Mouse (Mus musculus) embryonic facial prominence, embryonic 13.5 days (tissue): ENCODE measurements around the gene Myzap. TPM values are rescaled to one million over a fixed set of nuclear protein-coding genes. Genes with fewer than 3 reads are reported as not detected.

ENCODE experiments used
- ATAC-seq: fragments of 200-750 bp; cut with Nextera tagmentation; 2 replicates; pipeline ENCODE4 v1.8.0; 2017; ENCODE audit warnings: low read depth; ENCODE audit not compliant: insufficient number of reproducible peaks, insufficient read depth, low FRiP score, low TSS enrichment
- H3K27ac ChIP-seq: fragments of 300-500 bp; sonication (generic); 2 replicates; pipeline ENCODE4 v1.5.1; 2015; ENCODE audit warnings: moderate library complexity, mild to moderate bottlenecking, inconsistent platforms
- H3K27me3 ChIP-seq: fragments of 300-500 bp; sonication (generic); 2 replicates; pipeline ENCODE4 v1.6.1; 2015; ENCODE audit warnings: mild to moderate bottlenecking, inconsistent platforms
- H3K36me3 ChIP-seq: fragments of 300-500 bp; sonication (generic); 2 replicates; pipeline ENCODE4 v1.6.1; 2015; ENCODE audit warnings: mild to moderate bottlenecking, inconsistent platforms
- H3K4me1 ChIP-seq: fragments of 300-500 bp; sonication (generic); 2 replicates; pipeline ENCODE4 v1.6.1; 2015; ENCODE audit warnings: inconsistent platforms
- H3K4me2 ChIP-seq: fragments of 300-500 bp; sonication (generic); 2 replicates; pipeline ENCODE4 v1.6.1; 2015; ENCODE audit warnings: moderate library complexity, mild to moderate bottlenecking, inconsistent platforms
- H3K4me3 ChIP-seq: fragments of 300-500 bp; sonication (generic); 2 replicates; pipeline ENCODE4 v1.5.1; 2015; ENCODE audit warnings: mild to moderate bottlenecking, inconsistent platforms
- H3K9ac ChIP-seq: fragments of 300-500 bp; sonication (generic); 2 replicates; pipeline ENCODE4 v1.6.1; 2015; ENCODE audit warnings: mild to moderate bottlenecking, inconsistent platforms
- H3K9me3 ChIP-seq: fragments of 300-500 bp; sonication (generic); 2 replicates; pipeline ENCODE4 v1.6.1; 2016; ENCODE audit warnings: inconsistent platforms
- WGBS: fragments of 180-500 bp; shearing (Covaris S2); methylation state at CpG from one replicate; pipeline ENCODE4 v1.1.7; 2015; ENCODE audit warnings: mixed read lengths; 5-methylcytosine and 5-hydroxymethylcytosine counted together
- polyA plus RNA-seq: library from polyadenylated mRNA; unstranded; fragments of >200 nt; fragmentation: Nextera tagmentation; extraction: Ambion mirVana; gene quantifications from 2 replicates; pipeline ENCODE4 v1.2.1, GENCODE M21; 2015

Myzap gene
- polyA plus RNA-seq, 1 experiment from 2014 or later = 10.0 TPM

GRCm38 (mm10) chr9:71570170-71570569 is 22.0 kb downstream of the Myzap start:
- Histone ChIP-seq H3K9me3 (no peaks in the 10 kb centered on the region), H3K4me3 (no peak overlapping the region), H3K4me1 (peaks cover 23% of the 10 kb centered on the region), H3K4me2 (no peak overlapping the region), H3K36me3 (no peaks in the 10 kb centered on the region), H3K27ac (no peak overlapping the region), H3K27me3 (no peaks in the 10 kb centered on the region), H3K9ac (no peak overlapping the region)
- 66% methylated on average over 7 of the region's 7 CpGs for WGBS
- ATAC-seq = no peak

- Histone ChIP-seq H3K9me3 (no peaks in the 10 kb centered on the region), H3K4me3 (no peak overlapping the region), H3K4me1 (peaks cover 23% of the 10 kb centered on the region), H3K4me2 (no peak overlapping the region), H3K9ac (no peak overlapping the region), H3K27ac (no peak overlapping the region), H3K36me3 (no peaks in the 10 kb centered on the region), H3K27me3 (no peaks in the 10 kb centered on the region)
- WGBS = 33% methylated on average over 5 of the region's 5 CpGs
- ATAC-seq = no peak
Observed at GRCm38 (mm10) chr9:71568323-71568942, 23.7 kb downstream of the Myzap start.

GRCm38 (mm10) chr9:71567391-71567790 is 24.8 kb downstream of the Myzap start:
- Histone ChIP-seq H3K9me3 (no peaks in the 10 kb centered on the region), H3K4me2 (no peak overlapping the region), H3K27ac (no peak overlapping the region), H3K36me3 (no peaks in the 10 kb centered on the region), H3K27me3 (no peaks in the 10 kb centered on the region), H3K9ac (no peak overlapping the region), H3K4me3 (no peak overlapping the region), H3K4me1 (peaks cover 23% of the 10 kb centered on the region)
- no peak for ATAC-seq
- 72% methylated on average over 3 of the region's 3 CpGs for WGBS

GRCm38 (mm10) chr9:71566763-71567162 is 25.4 kb downstream of the Myzap start:
- no peak overlapping the region for H3K9ac ChIP-seq
- no peak overlapping the region for H3K4me3 ChIP-seq
- ATAC-seq = no peak
- 29% methylated on average over 4 of the region's 4 CpGs for WGBS
- H3K27ac ChIP-seq = no peak overlapping the region
- peaks cover 23% of the 10 kb centered on the region for H3K4me1 ChIP-seq
- H3K9me3 ChIP-seq = no peaks in the 10 kb centered on the region
- no peaks in the 10 kb centered on the region for H3K36me3 ChIP-seq
- H3K27me3 ChIP-seq = no peaks in the 10 kb centered on the region
- H3K4me2 ChIP-seq = no peak overlapping the region

DNA sequence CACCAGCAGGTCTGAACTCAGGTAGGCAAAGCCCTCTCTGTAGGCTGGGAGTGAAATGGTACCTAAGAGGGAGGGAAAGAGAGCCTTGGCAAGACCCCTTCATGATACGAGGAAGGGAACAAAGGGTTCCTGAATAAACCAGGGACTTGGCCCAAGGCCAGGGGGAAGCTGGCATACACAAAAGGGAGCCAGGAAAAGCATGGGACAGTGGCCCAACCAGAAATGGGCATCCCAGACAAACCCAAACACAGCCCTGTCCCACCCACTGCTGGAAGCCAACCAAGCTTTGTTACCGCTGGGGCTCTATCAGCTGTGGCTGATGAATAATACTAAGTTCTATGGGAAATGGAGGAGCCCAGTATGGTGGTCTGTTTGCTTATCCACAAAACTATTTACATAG is 34.4 kb downstream of the Myzap start:
- ATAC-seq = no peak
- no peaks in the 10 kb centered on the region for H3K27me3 ChIP-seq
- WGBS = 54% methylated on average over 2 of the region's 2 CpGs
- H3K9ac ChIP-seq = no peak overlapping the region
- H3K4me3 ChIP-seq = no peak overlapping the region
- H3K4me1 ChIP-seq = 0 out of 2 replicates have a peak, but pooled peaks cover 4% of the 10 kb centered on the region
- no peaks in the 10 kb centered on the region for H3K36me3 ChIP-seq
- no peak overlapping the region for H3K27ac ChIP-seq
- H3K4me2 ChIP-seq = no peak overlapping the region
- no peaks in the 10 kb centered on the region for H3K9me3 ChIP-seq

- H3K4me2 ChIP-seq = no peak overlapping the region
- no peaks in the 10 kb centered on the region for H3K9me3 ChIP-seq
- H3K27me3 ChIP-seq = no peaks in the 10 kb centered on the region
- H3K4me3 ChIP-seq = no peak overlapping the region
- no peak for ATAC-seq
- H3K36me3 ChIP-seq = no peaks in the 10 kb centered on the region
- no peak overlapping the region for H3K27ac ChIP-seq
- no peak overlapping the region for H3K9ac ChIP-seq
- WGBS = 94% methylated on average over 3 of the region's 3 CpGs
- H3K4me1 ChIP-seq = 0 out of 2 replicates have a peak, but pooled peaks cover 4% of the 10 kb centered on the region
Observed at GRCm38 (mm10) chr9:71554001-71554400, 38.2 kb downstream of the Myzap start.

DNA sequence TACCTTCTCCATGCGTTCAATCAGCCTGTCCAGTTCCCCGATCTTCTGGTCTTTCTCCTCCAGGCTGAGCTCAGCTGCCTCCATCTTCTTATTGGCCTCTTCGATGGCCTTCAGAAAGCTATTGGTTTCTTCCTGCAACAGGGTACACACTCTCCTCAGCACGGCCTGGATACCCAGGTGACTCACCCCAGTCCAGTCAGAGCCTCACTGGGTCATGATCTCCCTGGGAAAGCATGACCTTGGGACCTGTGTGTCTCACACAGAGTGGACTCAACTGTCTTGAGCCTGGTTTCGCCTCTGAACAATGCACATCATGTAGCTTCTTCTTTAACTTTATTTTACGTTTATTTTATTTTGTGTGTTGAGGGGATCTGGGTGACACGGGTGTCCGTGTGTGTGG is 42.0 kb downstream of the Myzap start:
- no peak overlapping the region for H3K27ac ChIP-seq
- H3K4me3 ChIP-seq = no peak overlapping the region
- H3K9me3 ChIP-seq = no peaks in the 10 kb centered on the region
- ATAC-seq = no peak
- WGBS = 83% methylated on average over 8 of the region's 8 CpGs
- H3K27me3 ChIP-seq = no peaks in the 10 kb centered on the region
- H3K36me3 ChIP-seq = no peaks in the 10 kb centered on the region
- H3K9ac ChIP-seq = no peak overlapping the region
- H3K4me2 ChIP-seq = no peak overlapping the region
- no peaks in the 10 kb centered on the region for H3K4me1 ChIP-seq

DNA sequence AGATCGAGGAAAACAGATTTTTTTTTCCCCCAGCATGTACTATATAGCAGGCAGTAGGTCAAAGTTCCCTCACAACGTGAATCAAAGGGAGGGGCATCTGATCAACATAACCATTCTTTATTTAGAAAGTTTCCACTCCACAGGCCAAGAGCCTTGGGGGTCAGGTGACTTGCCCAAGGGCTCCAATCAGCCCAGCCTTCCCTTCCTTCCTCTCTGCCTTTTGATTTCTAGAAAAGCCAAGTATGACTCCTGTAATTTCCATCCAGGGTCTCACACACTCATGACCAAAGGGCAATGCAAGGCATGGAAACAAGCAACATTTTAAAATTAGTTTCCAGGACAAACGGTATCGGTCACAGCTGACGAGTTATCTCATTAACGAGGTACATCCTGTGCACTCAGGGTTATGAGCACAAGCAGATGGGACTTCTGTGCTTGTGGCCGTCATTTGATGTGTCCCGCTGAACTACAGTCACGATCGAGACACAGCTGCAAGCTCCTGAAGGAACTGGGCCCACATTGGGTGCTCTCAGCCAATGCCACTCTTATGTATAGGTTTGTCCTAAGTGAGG is 44.4 kb downstream of the Myzap start:
- WGBS = 67% methylated on average over 10 of the region's 10 CpGs
- H3K9me3 ChIP-seq = no peaks in the 10 kb centered on the region
- H3K36me3 ChIP-seq = no peaks in the 10 kb centered on the region
- H3K27me3 ChIP-seq = no peaks in the 10 kb centered on the region
- H3K4me3 ChIP-seq = no peak overlapping the region
- H3K4me1 ChIP-seq = peaks cover 5% of the 10 kb centered on the region
- ATAC-seq = no peak
- H3K4me2 ChIP-seq = no peak overlapping the region
- no peak overlapping the region for H3K9ac ChIP-seq
- no peak overlapping the region for H3K27ac ChIP-seq

DNA sequence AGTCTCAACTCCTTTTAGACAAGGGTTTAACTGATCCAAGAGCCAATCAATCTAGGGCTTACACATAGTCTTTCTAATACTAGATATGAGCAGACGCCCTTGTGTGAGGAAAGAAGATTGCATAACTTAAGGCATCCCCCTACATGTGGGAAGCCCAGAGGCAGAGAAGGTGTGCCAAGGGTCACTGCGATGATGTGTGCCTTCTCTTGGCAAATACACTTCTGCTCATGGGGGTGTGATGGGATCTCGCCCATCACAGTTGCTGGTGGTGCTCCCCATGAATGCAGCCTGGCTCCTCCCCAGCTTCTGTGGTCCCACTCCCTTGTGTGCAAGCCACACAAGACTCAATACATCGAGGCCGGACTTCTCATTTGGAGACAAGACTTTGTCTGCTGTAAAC is 47.3 kb downstream of the Myzap start:
- Histone ChIP-seq H3K36me3 (no peaks in the 10 kb centered on the region), H3K27ac (no peak overlapping the region), H3K4me2 (no peak overlapping the region), H3K9me3 (no peaks in the 10 kb centered on the region), H3K9ac (no peak overlapping the region), H3K27me3 (no peaks in the 10 kb centered on the region), H3K4me1 (peaks cover 5% of the 10 kb centered on the region), H3K4me3 (no peak overlapping the region)
- 85% methylated on average over 5 of the region's 5 CpGs for WGBS
- no peak for ATAC-seq

DNA sequence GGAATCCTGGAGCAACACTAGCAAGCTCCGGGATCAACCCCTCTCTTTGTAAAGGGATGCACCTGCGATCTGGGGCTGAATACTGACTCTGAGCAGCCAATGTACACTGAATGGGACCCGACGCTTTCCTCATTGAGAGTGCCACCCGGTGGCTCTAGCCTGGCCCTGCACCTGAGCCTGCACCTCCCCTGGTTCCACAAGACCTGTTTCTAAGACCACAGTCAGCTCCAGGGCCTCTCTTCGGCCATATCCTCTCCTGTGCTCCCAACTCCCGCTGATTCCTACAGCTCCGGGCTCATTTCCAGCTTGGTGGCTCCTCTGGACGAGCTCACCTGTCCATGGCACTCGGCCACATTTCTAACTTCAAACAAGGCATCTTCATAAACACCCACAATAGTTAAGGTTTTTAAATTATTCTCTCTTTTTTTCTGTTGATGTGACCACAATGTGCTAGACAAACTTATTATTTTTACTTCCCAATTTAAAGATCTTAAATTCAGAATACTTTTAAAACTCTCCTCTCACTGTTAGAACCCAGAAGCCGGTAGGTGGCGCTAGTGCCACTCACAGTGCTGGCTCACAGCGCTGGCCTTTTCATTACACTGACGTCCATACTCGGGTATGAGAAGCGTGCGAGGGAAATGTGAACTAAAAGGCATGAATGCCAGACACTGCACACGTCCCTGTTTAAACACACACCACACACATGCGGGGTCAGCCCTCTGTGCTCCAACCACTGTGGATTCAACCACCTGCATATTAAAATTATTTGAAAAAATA is 48.5 kb downstream of the Myzap start:
- no peaks in the 10 kb centered on the region for H3K9me3 ChIP-seq
- H3K27ac ChIP-seq = no peak overlapping the region
- WGBS = 16% methylated on average over 19 of the region's 19 CpGs
- no peak overlapping the region for H3K4me2 ChIP-seq
- H3K27me3 ChIP-seq = no peaks in the 10 kb centered on the region
- no peak overlapping the region for H3K4me3 ChIP-seq
- ATAC-seq = no peak
- H3K9ac ChIP-seq = no peak overlapping the region
- no peaks in the 10 kb centered on the region for H3K36me3 ChIP-seq
- H3K4me1 ChIP-seq = peaks cover 5% of the 10 kb centered on the region

DNA sequence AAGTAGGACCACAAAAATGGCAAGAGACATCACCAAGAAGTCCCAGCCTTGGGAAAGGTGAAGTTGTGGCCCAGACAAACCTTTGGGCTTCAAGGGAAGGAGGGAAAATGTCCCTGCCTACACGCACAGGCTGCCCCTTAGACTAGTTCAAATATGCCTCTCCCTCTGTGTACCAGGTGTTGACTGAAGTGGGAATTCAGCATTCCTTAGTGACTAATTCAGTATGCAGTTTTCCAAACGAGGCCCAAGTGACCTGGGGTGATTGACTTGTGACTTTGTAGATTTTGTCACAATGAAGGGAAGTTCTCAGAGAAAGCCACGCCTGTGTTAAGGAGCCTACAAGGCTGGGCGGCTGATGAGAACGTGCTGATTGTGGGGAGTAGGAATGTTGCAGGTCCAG is 49.9 kb downstream of the Myzap start:
- no peak for ATAC-seq
- no peak overlapping the region for H3K4me3 ChIP-seq

GRCm38 (mm10) chr9:71540739-71541138 is 51.4 kb downstream of the Myzap start:
- Histone ChIP-seq H3K9ac (no peak overlapping the region), H3K27me3 (no peaks in the 10 kb centered on the region)
- 70% methylated on average over 3 of the region's 3 CpGs for WGBS

More for the DNA sequence above, 49.9 kb downstream of the Myzap start:
- 67% methylated on average over 5 of the region's 5 CpGs for WGBS
- H3K4me2 ChIP-seq = no peak overlapping the region
- H3K36me3 ChIP-seq = no peaks in the 10 kb centered on the region
- no peaks in the 10 kb centered on the region for H3K27me3 ChIP-seq
- H3K9me3 ChIP-seq = no peaks in the 10 kb centered on the region
- H3K27ac ChIP-seq = no peak overlapping the region
- H3K9ac ChIP-seq = no peak overlapping the region
- H3K4me1 ChIP-seq = peaks cover 5% of the 10 kb centered on the region

More at GRCm38 (mm10) chr9:71540739-71541138, 51.4 kb downstream of the Myzap start:
- no peaks in the 10 kb centered on the region for H3K36me3 ChIP-seq
- no peak overlapping the region for H3K27ac ChIP-seq
- H3K4me3 ChIP-seq = no peak overlapping the region
- peaks cover 5% of the 10 kb centered on the region for H3K4me1 ChIP-seq
- ATAC-seq = no peak
- no peak overlapping the region for H3K4me2 ChIP-seq
- no peaks in the 10 kb centered on the region for H3K9me3 ChIP-seq
